Mouse (Mus musculus): ENCODE measurements at regions not wholly inside any gene's neighbourhood (a gene's known extent, or its start where the extent isn't known, plus 50 kb on each side); places are given as distances from the start of the nearest gene placed in this dataset.

GRCm38 (mm10) chr10:96778220-96778619, 161.4 kb downstream of the Btg1 start:
- TF ChIP-seq POLR2A (IDR thresholded peaks at IDR 0.05; ENCODE audit: borderline replicate concordance, control insufficient read depth, low read depth, low read length) = no peak
- no peak for TF ChIP-seq CTCF (IDR thresholded peaks at IDR 0.05; ENCODE audit: control insufficient read depth, insufficient read depth, low read length)

All from bone marrow, adult 2 months (tissue).